Mouse (Mus musculus): Measurements from ENCODE around the gene Zkscan16. TPM values are rescaled to one million over a fixed set of nuclear protein-coding genes. Genes with fewer than 3 reads are reported as not detected.

Zkscan16 gene
- total and polyA plus RNA-seq, 2 experiments from 2014 or later, result 1.5 to 5.6 TPM

DNA sequence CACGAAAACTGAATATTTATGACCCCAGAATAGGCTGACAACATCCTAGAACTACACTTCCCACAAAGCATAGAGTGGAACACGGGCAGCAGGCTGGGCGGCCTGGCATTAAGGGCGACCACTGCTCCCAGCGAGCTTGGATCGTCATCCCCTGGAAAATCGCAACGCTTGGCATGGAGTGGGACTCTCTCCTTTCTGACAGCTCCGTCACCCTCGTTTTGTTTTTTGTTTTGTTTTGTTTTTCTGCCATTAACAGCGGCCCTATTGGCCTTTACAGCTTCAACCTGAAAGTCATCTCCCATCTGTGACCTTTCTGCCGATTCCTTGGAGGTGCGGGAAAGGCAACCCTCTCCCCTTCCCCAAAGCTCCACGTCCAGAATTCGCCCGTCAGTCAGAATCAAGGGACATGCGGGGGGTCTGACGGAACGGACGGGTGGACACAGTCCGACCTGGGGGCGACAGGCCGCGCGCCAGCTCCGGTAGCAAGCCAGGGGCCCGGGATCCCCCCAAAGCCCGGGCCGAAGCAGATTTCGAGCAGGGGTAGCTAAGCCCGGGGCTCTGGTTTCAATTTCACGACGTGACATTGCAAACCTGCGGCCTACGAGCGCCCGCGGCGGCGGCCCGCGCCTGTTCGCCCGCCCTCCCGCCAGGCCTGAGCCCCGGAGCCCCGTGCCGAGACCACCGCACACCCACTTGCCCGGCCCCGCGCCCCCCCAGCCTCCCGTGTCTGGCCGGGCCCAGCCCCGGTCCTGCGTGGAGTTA, 32.2 kb upstream of the Zkscan16 start:
- WGBS, result 1% methylated on average over 56 of the region's 56 CpGs
- no peaks in the 10 kb centered on the region for H3K36me3 ChIP-seq (ENCODE audit: insufficient read depth)
- peak overlapping the region; percentile 95 for H3K9ac ChIP-seq
- peak overlapping the region; percentile 78 for H3K4me2 ChIP-seq (ENCODE audit: low read depth)
- peak; percentile 80 for DNase-seq
- H3K27me3 ChIP-seq (ENCODE audit: insufficient read depth, low read length), result no peaks in the 10 kb centered on the region
- H3K4me1 ChIP-seq (ENCODE audit: insufficient read depth), result no peaks in the 10 kb centered on the region
- peak overlapping the region; percentile 98 for H3K27ac ChIP-seq (ENCODE audit: low read depth, low read length)
- peak; percentile 73 for ATAC-seq
- no peak for TF ChIP-seq CTCF (IDR thresholded peaks at IDR 0.05; ENCODE audit: low read depth)
- no peaks in the 10 kb centered on the region for H3K9me3 ChIP-seq (ENCODE audit: low read length)
- peak overlapping the region; percentile 93 for H3K4me3 ChIP-seq (ENCODE audit: low read depth, low read length)

DNA sequence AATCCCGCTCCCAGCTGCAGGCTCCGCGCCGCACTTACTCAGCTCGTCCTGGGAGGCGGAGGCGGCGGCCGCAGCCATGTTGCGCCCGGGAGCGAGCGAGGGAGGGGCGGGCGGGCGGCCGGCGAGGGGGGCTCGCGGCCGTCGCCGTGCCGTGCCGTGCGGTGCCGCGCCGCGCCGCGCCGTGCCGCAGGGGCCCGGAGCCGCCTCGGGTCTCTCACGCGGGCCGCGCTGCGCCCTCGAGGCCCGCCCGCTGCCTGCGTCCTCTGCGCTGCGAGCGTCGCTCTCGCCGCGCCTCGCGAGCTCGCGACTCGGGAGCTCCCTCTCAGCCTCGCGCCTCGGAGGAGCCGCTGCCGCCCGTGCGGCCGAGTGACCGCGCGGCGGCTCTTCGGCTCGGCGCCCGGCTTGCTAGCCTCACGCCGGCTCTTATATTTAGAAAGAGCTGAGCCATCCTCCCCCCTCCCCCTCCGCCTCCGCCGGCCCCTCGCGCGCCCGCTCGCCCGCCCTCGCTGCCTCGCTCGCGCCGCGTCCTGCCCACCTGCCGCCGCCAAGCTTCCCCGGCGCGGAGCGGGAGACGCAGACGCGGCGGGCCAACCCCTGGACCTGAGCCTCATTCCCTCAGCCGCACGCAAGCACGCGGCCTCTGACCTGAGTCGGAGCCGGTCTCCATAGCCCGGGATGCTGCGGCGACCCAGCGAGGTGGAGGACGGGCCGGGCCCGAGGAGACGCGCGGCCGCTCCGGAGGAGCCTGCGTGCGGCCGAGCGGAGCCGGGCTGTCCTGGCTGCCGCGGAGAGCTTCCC, 31.4 kb upstream of the Zkscan16 start:
- Histone ChIP-seq H3K9me3 (ENCODE audit: low read length) (no peaks in the 10 kb centered on the region), H3K27me3 (ENCODE audit: insufficient read depth, low read length) (no peaks in the 10 kb centered on the region), H3K4me2 (ENCODE audit: low read depth) (peak overlapping the region; percentile 78), H3K4me1 (ENCODE audit: insufficient read depth) (no peaks in the 10 kb centered on the region), H3K36me3 (ENCODE audit: insufficient read depth) (no peaks in the 10 kb centered on the region), H3K4me3 (ENCODE audit: low read depth, low read length) (peak overlapping the region; percentile 93), H3K9ac (peak overlapping the region; percentile 95), H3K27ac (ENCODE audit: low read depth, low read length) (peak overlapping the region; percentile 98)
- 3% methylated on average over 111 of the region's 126 CpGs for WGBS
- DNase-seq (peak; percentile 78), ATAC-seq (peak; percentile 89)
- TF ChIP-seq CTCF (IDR thresholded peaks at IDR 0.05; ENCODE audit: low read depth), result no peak

DNA sequence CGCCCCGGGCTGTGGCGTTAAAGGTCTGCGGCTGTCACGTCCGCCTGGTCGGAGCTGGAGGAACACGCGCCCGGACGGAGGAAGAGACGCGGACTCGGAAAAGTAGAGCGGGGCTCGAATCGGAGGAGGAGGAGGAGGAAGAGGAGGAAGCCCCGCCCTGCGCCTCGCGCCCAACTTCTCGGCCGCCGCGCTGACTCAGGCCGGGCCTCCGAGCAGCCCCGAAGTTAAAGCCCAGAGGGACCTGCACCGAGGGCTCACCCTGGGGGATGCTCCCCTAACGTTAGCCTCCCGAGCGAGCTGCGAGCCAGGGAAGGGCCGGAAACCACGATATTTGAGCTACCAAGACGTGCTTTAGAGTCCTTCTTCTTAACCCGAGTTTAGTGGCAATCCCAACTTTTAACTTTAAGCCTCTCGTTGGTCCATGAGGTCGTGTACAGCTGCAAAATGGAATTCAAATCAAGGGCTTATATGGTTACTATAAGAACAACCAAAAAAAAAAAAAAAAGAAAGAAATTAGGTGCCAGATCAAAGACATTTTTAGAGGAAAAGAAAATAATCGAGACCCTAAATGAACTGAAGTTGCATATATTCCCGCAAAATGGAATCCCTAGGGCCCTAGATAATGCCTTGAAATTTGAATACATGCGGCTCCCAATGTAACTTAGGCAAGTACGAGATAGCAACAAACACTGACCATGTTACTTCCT, 30.6 kb upstream of the Zkscan16 start, which contains the start of gene Ecpas:
Gene Ecpas (minus strand): TSS at position 121 of the 707 bp plus-strand sequence.
- peak; percentile 27 for ATAC-seq
- WGBS, result 2% methylated on average over 43 of the region's 43 CpGs
- Histone ChIP-seq H3K4me1 (ENCODE audit: insufficient read depth) (no peaks in the 10 kb centered on the region), H3K27ac (ENCODE audit: low read depth, low read length) (peak within 1 kb of the TSS; percentile 98), H3K9me3 (ENCODE audit: low read length) (no peaks in the 10 kb centered on the region), H3K36me3 (ENCODE audit: insufficient read depth) (no peaks in the 10 kb centered on the region), H3K9ac (peak within 1 kb of the TSS; percentile 95), H3K4me2 (ENCODE audit: low read depth) (peak within 1 kb of the TSS; percentile 78), H3K27me3 (ENCODE audit: insufficient read depth, low read length) (no peaks in the 10 kb centered on the region), H3K4me3 (ENCODE audit: low read depth, low read length) (peak within 1 kb of the TSS; percentile 93)
- TF ChIP-seq CTCF (IDR thresholded peaks at IDR 0.05; ENCODE audit: low read depth), result no peak
- DNase-seq, result peak; percentile 55

DNA sequence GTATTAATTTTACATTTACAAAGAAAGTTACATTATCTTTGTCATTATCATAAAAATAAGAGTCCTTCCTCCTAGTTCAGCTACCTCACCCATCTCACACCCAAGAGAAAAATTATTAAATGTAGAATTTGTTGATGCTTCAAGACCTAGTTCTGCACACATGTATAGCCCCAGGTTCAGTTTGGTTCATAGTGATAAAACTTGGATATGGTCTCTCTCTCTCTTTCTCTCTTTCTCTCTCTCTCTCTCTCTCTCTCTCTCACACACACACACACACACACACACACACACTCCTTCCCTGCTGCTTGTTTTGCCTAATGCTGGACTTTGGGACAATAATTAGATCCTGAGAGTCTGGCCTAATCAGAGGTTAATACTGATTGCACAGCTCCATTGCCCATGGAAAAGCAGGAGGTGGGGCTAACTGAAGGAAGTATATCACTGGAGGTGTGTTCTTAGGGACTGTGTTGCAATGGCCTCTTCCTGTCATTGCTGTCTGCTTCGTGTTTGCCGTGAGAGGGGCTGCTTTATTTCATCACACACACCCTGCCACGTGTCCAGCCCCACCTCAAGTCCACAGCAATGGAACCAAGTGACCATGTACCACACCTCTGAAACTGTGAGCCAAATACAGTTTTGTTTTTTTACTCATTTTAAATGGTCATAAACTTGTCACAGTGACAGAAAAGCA, 29.9 kb upstream of the Zkscan16 start:
- TF ChIP-seq CTCF (IDR thresholded peaks at IDR 0.05; ENCODE audit: low read depth), result no peak
- no peaks in the 10 kb centered on the region for H3K27me3 ChIP-seq (ENCODE audit: insufficient read depth, low read length)
- ATAC-seq (no peak), DNase-seq (no peak)
- WGBS, result 42% methylated on average over 3 of the region's 3 CpGs
- H3K9ac ChIP-seq, result no peak overlapping the region
- H3K4me1 ChIP-seq (ENCODE audit: insufficient read depth), result no peaks in the 10 kb centered on the region
- no peaks in the 10 kb centered on the region for H3K36me3 ChIP-seq (ENCODE audit: insufficient read depth)
- no peaks in the 10 kb centered on the region for H3K9me3 ChIP-seq (ENCODE audit: low read length)
- H3K4me3 ChIP-seq (ENCODE audit: low read depth, low read length), result peak overlapping the region; percentile 93
- H3K4me2 ChIP-seq (ENCODE audit: low read depth), result peak overlapping the region; percentile 78
- no peak overlapping the region for H3K27ac ChIP-seq (ENCODE audit: low read depth, low read length)

DNA sequence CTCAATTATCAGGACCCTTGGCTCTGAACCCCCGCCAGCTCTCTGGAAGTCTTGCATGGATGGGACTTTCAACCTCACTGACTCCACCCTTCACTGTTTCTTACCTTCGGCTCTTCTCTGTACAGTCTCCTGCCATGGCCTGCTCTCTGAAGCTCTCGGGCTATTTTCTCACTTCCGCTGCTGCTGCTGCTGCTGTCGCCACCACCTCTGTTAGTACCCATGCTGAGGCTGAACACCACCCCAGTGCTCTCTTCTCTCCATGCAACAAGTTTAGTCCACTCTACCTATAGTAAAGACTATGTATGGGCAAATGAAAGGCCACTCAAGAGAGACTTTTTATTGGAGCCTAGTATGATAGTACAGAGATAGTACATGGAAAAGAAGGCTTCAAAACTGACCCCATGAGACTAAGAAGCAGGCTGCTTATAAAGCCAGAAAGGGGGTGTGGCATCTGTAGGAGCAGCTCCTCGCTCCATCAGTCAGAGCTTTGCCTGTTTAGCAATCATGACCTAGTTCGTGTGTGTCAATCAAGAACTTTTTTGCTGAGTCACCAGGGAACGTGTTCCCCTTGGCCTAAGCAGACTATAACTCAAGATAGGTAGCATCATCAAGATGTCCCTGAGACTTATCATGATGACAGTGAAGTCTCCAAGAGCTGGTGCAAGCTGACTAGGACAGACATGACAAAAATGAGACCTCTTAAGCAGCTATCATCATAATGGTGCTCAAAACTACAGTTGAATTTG, 28.2 kb upstream of the Zkscan16 start:
- ATAC-seq, result no peak
- H3K27ac ChIP-seq (ENCODE audit: low read depth, low read length), result no peak overlapping the region
- H3K4me3 ChIP-seq (ENCODE audit: low read depth, low read length), result no peak overlapping the region
- H3K9ac ChIP-seq, result no peak overlapping the region
- H3K27me3 ChIP-seq (ENCODE audit: insufficient read depth, low read length), result no peaks in the 10 kb centered on the region
- 78% methylated on average over 8 of the region's 8 CpGs for whole genome bisulfite sequencing
- H3K9me3 ChIP-seq (ENCODE audit: low read length), result no peaks in the 10 kb centered on the region
- no peaks in the 10 kb centered on the region for H3K36me3 ChIP-seq (ENCODE audit: insufficient read depth)
- H3K4me2 ChIP-seq (ENCODE audit: low read depth), result no peak overlapping the region
- no peak for DNase-seq
- H3K4me1 ChIP-seq (ENCODE audit: insufficient read depth), result no peaks in the 10 kb centered on the region
- TF ChIP-seq CTCF (IDR thresholded peaks at IDR 0.05; ENCODE audit: low read depth), result no peak

DNA sequence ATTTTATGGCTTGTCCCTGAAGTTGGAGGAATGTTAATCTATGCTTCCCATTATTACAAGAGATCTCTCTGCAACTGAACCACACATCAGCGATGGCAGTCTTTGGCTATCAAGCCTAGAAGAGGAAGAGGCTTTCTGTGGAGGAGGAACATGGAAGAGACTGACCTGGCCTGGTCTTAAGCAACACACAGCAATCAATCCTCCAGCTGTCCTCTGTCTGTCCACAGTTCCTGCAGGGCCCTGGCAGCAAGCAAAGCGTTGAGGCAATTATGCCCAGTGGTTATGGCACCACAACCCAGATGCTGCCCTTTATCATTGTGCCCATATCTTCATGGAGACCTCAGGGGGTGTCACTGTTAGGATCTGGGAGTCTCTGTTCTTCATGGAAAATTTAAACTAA, 19.5 kb upstream of the Zkscan16 start:
- Histone ChIP-seq H3K4me2 (ENCODE audit: low read depth) (no peak overlapping the region), H3K9ac (no peak overlapping the region), H3K4me3 (ENCODE audit: low read depth, low read length) (no peak overlapping the region), H3K27me3 (ENCODE audit: insufficient read depth, low read length) (no peaks in the 10 kb centered on the region), H3K36me3 (ENCODE audit: insufficient read depth) (no peaks in the 10 kb centered on the region), H3K27ac (ENCODE audit: low read depth, low read length) (no peak overlapping the region), H3K9me3 (ENCODE audit: low read length) (peaks cover 4% of the 10 kb centered on the region; the same call in 1 of the 2 replicates), H3K4me1 (ENCODE audit: insufficient read depth) (no peaks in the 10 kb centered on the region)
- no peak for ATAC-seq
- no peak for DNase-seq
- TF ChIP-seq CTCF (IDR thresholded peaks at IDR 0.05; ENCODE audit: low read depth), result no peak
- WGBS, result 73% methylated on average over 2 of the region's 2 CpGs

All from forebrain, postnatal 0 days (tissue).